Mouse (Mus musculus) neutrophil, adult 65 days (primary cell): ENCODE data around the gene Rbm28. TPM values are rescaled to one million over a fixed set of nuclear protein-coding genes. Genes with fewer than 3 reads are reported as not detected.

ENCODE experiments used
- total RNA-seq: library from RNA; stranded (reverse); gene quantifications from 2 replicates; pipeline ENCODE4 v1.2.4, GENCODE M21; 2023

The Rbm28 gene
- total RNA-seq, result 23.3 and 25.5 TPM in 2 replicates

DNA sequence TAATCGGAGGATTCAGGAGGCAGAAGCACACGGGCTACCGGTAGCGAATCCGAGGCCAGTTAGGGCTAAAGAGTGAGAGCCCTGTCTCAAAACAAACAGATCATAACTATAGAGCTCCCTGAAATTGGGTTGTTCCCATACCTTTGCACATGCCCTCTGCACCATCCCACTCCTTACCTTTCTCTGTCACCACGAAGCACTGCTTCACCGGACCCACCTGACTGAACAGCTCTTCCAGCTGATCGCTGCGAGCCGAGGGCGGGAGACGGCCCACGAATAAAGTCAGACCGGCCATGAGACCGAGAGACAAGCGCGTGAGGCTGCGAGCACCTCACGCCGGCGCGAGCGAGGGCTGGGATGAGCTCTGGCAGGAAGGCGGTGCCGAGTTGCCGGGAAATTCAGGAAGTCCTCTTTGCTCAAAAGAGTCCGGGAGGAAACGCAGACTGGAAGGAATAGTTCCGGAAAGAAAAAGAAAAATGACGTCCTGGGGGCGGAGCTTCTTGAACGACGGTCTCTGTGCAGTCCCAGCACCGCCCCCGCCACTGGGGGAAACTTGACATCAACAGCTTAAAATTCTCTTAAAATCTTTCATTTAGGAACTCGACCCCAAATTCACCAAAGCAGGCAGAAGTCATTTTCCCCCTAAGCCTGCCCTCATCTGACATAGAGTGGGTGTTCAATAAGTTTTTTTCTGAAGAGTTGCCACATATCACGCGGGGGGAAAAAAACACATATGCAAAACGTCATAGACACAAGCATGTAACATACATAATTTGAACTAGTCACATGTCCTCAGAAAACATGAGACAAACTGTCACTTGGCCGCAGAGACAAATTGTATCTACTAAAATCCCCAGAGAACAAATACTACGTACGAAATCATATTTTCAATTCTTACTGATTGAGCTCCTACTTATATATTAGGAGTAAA, at the start of gene Rbm28:
Gene Rbm28 (minus strand): TSS at position 693 of the 931 bp plus-strand sequence.

DNA sequence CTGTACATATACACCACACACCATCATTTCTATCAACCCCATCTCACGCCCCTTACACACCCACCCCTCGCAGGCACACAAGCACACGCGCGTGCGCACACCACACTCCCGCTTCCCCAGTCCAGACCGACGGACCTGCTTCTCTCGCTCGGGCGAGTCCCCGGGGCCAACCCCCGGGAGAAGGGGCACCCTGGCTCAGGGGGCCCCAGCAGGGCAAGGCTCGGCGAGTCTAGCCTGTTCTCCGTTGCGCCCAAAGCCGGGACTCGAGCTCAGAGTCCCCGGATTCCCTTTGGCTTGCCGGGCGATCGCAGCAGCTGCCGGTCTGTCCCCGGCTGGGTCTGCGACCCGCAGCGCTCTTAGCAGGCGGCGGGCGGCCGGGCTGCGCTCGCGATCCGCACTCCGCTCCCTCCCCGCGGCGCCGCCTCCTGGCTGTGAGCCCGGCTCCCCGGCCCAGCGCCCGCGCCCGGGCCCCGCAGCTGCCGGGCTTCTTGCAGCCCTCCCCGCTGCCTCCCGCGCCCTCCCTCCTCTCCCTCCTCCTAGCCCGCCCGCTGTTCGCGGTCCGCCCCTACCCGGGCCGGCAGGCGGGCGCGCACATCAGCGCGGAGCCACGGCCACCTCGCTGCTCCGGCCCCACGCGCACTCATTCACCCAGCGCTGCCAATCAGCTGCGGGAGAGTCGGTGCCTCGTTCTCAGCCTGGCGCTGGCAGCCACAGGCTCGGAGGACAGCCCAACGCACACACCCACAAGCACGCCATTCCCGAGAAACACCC, 14.3 kb upstream of the Rbm28 start, which contains the start of gene Prrt4:
Gene Prrt4 (minus strand): TSS at position 697 of the 771 bp plus-strand sequence.

Other genes starting within 250 kb of the Rbm28 start
- not detected in 2 replicates for gene Lep, start 104.8 kb downstream of the Rbm28 start, total RNA-seq
- not detected in 2 replicates for gene Prrt4, start 14.6 kb upstream of the Rbm28 start, total RNA-seq
- gene Impdh1, start 51.4 kb upstream of the Rbm28 start, total RNA-seq, result 21.5 and 28.5 TPM in 2 replicates
- gene Hilpda, start 107.5 kb upstream of the Rbm28 start, total RNA-seq, result 5.3 and 9.7 TPM in 2 replicates
- not detected in 2 replicates for gene Fam71f2, start 114.6 kb upstream of the Rbm28 start, total RNA-seq
- not detected in 2 replicates for gene Fam71f1, start 154.1 kb upstream of the Rbm28 start, total RNA-seq
- 36.3 and 37.3 TPM in 2 replicates for gene Calu, start 183.1 kb upstream of the Rbm28 start, total RNA-seq
- not detected in 2 replicates for gene Opn1sw, start 223.5 kb upstream of the Rbm28 start, total RNA-seq
- gene Ccdc136, start 231.3 kb upstream of the Rbm28 start, total RNA-seq, result not detected in 2 replicates